Mouse (Mus musculus) embryonic facial prominence, embryonic 12.5 days (tissue): Measurements from ENCODE around the gene Dysf. TPM values are rescaled to one million over a fixed set of nuclear protein-coding genes. Genes with fewer than 3 reads are reported as not detected.
"Not testable (repeated sequence)": the region's sequence is repeated elsewhere in the genome, so short reads cannot be mapped to it uniquely, and the experiment has no call there.

Experiments used
- ATAC-seq: fragments of 200-750 bp; cut with Nextera tagmentation; 2 replicates; pipeline ENCODE4 v1.8.0; 2017; ENCODE audit not compliant: insufficient number of reproducible peaks, insufficient read depth, low FRiP score, low TSS enrichment
- H3K27ac ChIP-seq: fragments of 300-500 bp; sonication (generic); 2 replicates; pipeline ENCODE4 v1.5.1; 2016; ENCODE audit warnings: mild to moderate bottlenecking
- H3K27me3 ChIP-seq: fragments of 300-500 bp; sonication (generic); 2 replicates; pipeline ENCODE4 v1.6.1; 2016; ENCODE audit warnings: mild to moderate bottlenecking, moderate library complexity
- H3K36me3 ChIP-seq: fragments of 300-500 bp; sonication (generic); 2 replicates; pipeline ENCODE4 v1.6.1; 2016; ENCODE audit warnings: mild to moderate bottlenecking
- H3K4me1 ChIP-seq: fragments of 300-500 bp; sonication (generic); 2 replicates; pipeline ENCODE4 v1.6.1; 2016
- H3K4me2 ChIP-seq: fragments of 300-500 bp; sonication (generic); replicated peaks from 2 replicates; pipeline ENCODE4 v1.6.1; 2016; ENCODE audit warnings: mild to moderate bottlenecking, moderate library complexity
- H3K4me3 ChIP-seq: fragments of 300-500 bp; sonication (generic); 2 replicates; pipeline ENCODE4 v1.5.1; 2016; ENCODE audit warnings: mild to moderate bottlenecking
- H3K9ac ChIP-seq: fragments of 300-500 bp; sonication (generic); 2 replicates; pipeline ENCODE4 v1.6.1; 2016; ENCODE audit warnings: mild to moderate bottlenecking, moderate library complexity
- H3K9me3 ChIP-seq: fragments of 300-500 bp; sonication (generic); 2 replicates; pipeline ENCODE4 v1.6.1; 2016; ENCODE audit warnings: mild to moderate bottlenecking, moderate library complexity
- WGBS: fragments of 180-500 bp; shearing (Covaris S2); methylation state at CpG from one replicate; pipeline ENCODE4 v1.1.7; 2016; 5-methylcytosine and 5-hydroxymethylcytosine counted together
- polyA plus RNA-seq: library from polyadenylated mRNA; unstranded; fragments of >200 nt; fragmentation: Nextera tagmentation; extraction: Ambion mirVana; gene quantifications from 2 replicates; pipeline ENCODE4 v1.2.1, GENCODE M21; 2016

The Dysf gene
- polyA plus RNA-seq, 1 experiment from 2014 or later: 8.7 TPM

DNA sequence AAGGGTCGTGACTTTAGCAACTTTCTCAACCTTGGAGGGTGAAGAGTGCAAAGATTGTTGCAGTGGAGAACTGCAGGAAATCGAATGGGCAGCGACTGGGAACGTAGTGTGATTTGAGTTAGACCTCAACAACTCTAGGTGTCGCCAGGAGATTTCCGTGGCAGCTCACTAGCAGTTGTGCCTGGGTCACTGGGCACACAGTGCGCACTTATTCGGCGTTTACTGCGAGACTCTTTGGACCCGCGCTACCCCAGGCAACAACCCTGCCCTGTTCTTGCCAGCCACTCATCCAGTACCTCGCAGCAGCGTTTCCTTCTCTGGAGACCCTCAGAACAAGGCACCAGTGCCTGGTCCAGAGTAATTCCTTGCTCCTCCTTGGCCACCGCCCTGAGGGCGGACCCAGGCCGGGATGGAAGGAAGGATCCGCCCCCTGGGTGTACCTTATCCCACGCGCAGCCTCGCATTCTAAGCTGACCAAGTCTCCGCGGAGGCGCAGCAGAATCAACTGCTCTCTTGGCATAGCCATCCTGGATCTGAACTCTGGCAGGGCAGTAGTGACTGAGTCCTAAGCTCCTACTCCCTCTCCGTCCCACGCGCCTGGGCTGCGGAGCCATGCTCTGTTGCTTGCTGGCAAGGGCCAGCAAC lies 10.6 kb downstream of the Dysf start:
- Histone ChIP-seq H3K4me2 (peak overlapping the region; percentile 76), H3K9ac (peak overlapping the region; percentile 47), H3K9me3 (no peaks in the 10 kb centered on the region), H3K36me3 (no peaks in the 10 kb centered on the region), H3K4me3 (peak overlapping the region; percentile 38), H3K4me1 (peaks cover 11% of the 10 kb centered on the region; the same call in 1 of the 2 replicates), H3K27me3 (peaks cover 17% of the 10 kb centered on the region), H3K27ac (0 out of 2 replicates have a peak overlapping the region, but pooled peaks have one; percentile 17)
- ATAC-seq: peak; percentile 66; the same call in 1 of the 2 replicates
- 4% methylated on average over 28 of the region's 28 CpGs for WGBS

DNA sequence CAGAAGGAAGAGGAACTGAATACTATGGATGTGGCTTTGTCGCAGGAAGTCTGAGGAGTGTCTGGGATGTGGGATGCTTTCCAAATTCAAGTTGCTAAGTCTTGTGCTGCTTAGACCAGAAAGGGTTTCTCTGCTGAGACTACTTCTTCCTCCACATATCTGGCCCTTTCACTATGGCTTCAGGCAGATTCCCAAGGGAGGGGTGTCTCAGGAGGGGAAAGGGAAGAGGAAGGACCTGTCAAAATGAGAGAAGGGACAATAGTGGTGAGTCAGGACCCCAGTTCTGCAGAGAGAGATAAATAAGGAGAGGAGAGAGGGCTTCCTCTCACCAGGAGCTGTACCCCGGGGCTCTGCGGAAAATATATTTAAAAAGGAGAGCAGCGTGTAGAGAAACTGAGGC lies 11.6 kb downstream of the Dysf start:
- Histone ChIP-seq H3K9me3 (no peaks in the 10 kb centered on the region), H3K9ac (no peak overlapping the region), H3K4me1 (peaks cover 11% of the 10 kb centered on the region; the same call in 1 of the 2 replicates), H3K27ac (no peak overlapping the region), H3K4me2 (peak overlapping the region; percentile 76; the same call in 1 of the 2 replicates), H3K36me3 (no peaks in the 10 kb centered on the region), H3K27me3 (peaks cover 17% of the 10 kb centered on the region), H3K4me3 (no peak overlapping the region)
- ATAC-seq: no peak
- WGBS: 73% methylated on average over 4 of the region's 4 CpGs

- Histone ChIP-seq H3K36me3 (no peaks in the 10 kb centered on the region), H3K9me3 (no peaks in the 10 kb centered on the region), H3K27me3 (peaks cover 17% of the 10 kb centered on the region), H3K4me2 (no peak overlapping the region), H3K9ac (no peak overlapping the region), H3K4me1 (peaks cover 11% of the 10 kb centered on the region; the same call in 1 of the 2 replicates), H3K4me3 (no peak overlapping the region), H3K27ac (no peak overlapping the region)
- ATAC-seq: no peak
- 72% methylated on average over 3 of the region's 3 CpGs for WGBS
Observed at GRCm38 (mm10) chr6:84021990-84022389, 13.6 kb downstream of the Dysf start.

- Histone ChIP-seq H3K4me1 (no peaks in the 10 kb centered on the region), H3K9ac (no peak overlapping the region), H3K27me3 (peaks cover 3% of the 10 kb centered on the region; the same call in 1 of the 2 replicates), H3K4me2 (no peak overlapping the region), H3K27ac (no peak overlapping the region), H3K4me3 (no peak overlapping the region), H3K9me3 (no peaks in the 10 kb centered on the region), H3K36me3 (no peaks in the 10 kb centered on the region)
- 76% methylated on average over 3 of the region's 3 CpGs for WGBS
- ATAC-seq: no peak
Observed at GRCm38 (mm10) chr6:84025636-84026035, 17.2 kb downstream of the Dysf start.

DNA sequence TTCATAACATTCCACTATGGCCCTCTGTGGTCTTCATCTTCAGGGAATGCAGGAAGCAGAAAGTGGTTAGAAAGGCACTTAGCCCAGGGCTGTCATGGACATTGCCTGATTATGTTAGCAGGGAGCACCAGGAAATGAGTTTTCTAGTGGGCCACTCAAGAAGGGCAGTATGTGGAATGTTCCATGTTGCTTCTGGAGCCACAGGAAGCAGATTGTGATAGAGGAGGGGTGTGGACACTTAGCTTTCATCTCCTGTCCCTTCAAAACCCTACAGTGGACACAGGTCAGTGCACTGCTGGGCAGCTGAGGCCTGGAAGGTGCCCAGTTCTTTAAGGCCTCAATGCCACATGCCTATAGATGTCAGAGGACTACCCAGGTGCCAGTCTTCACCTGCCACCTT lies 20.4 kb downstream of the Dysf start:
- Histone ChIP-seq H3K4me2 (no peak overlapping the region), H3K9me3 (no peaks in the 10 kb centered on the region), H3K4me1 (no peaks in the 10 kb centered on the region), H3K27ac (no peak overlapping the region), H3K27me3 (no peaks in the 10 kb centered on the region), H3K36me3 (no peaks in the 10 kb centered on the region), H3K9ac (no peak overlapping the region), H3K4me3 (no peak overlapping the region)
- no peak for ATAC-seq

GRCm38 (mm10) chr6:84029775-84030174 lies 21.4 kb downstream of the Dysf start:
- ATAC-seq: no peak
- WGBS: 88% methylated on average over 7 of the region's 7 CpGs
- Histone ChIP-seq H3K4me2 (no peak overlapping the region), H3K27ac (no peak overlapping the region), H3K4me3 (no peak overlapping the region), H3K9ac (no peak overlapping the region), H3K9me3 (no peaks in the 10 kb centered on the region), H3K27me3 (no peaks in the 10 kb centered on the region), H3K4me1 (no peaks in the 10 kb centered on the region), H3K36me3 (no peaks in the 10 kb centered on the region)

DNA sequence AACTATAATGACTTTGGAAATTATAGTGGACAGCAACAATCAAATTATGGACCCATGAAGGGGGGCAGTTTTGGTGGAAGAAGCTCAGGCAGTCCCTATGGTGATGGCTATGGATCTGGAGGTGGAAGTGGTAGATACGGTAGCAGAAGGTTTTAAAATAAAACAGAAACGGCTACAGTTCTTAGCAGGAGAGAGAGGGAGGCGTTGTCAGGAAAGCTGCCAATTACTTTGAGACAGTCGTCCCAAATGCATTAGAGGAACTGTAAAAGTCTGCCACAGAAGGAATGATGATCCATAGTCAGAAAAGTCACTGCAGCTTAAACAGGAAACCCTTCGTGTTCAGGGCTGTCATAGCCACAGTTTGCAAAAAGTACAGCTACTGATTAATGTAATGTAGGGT lies 24.1 kb downstream of the Dysf start:
- not testable (repeated sequence) for ATAC-seq, H3K36me3 ChIP-seq, H3K27me3 ChIP-seq, H3K4me3 ChIP-seq, H3K27ac ChIP-seq, H3K4me2 ChIP-seq, H3K4me1 ChIP-seq, H3K9ac ChIP-seq, H3K9me3 ChIP-seq
- 69% methylated on average over 5 of the region's 5 CpGs for WGBS

DNA sequence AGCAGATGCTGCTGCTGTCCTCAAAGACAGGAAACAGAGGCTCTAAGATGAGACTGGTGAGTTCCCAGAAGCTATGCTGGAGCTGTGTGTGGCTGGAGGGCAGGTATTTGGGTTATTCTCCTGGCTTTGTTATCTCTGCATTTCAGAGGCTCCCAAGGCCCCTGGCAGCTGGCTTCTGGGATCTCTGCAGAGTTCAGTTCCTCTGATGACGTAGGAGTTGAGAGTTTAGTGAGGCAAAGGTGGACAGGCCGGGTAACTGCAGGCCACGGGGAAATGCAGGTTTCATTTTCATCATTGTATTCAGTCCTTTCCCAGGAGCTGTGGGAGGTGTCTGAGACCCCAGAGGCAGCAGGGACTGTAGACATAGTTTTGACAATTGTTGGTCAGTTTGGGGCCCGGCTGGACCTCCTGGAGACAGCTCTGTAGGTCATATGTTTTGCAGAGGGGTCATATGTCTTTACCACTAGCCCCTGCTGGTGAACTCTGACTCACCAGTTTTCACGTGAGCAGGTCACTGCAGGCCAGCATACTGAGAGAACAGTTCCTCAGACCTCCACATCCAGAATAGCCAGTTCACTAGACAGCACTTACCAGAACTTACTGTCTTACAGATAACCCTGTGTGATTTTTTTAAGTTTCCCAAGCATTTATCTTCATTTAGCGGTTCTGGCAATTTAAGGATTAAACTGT lies 35.0 kb downstream of the Dysf start:
- H3K27me3 ChIP-seq: no peaks in the 10 kb centered on the region
- H3K4me1 ChIP-seq: no peaks in the 10 kb centered on the region
- no peak overlapping the region for H3K27ac ChIP-seq
- no peak overlapping the region for H3K9ac ChIP-seq
- WGBS: 58% methylated on average over 6 of the region's 6 CpGs
- no peak for ATAC-seq
- no peak overlapping the region for H3K4me2 ChIP-seq
- H3K36me3 ChIP-seq: no peaks in the 10 kb centered on the region
- H3K9me3 ChIP-seq: no peaks in the 10 kb centered on the region
- no peak overlapping the region for H3K4me3 ChIP-seq

GRCm38 (mm10) chr6:84044679-84045078 lies 36.3 kb downstream of the Dysf start:
- no peak for ATAC-seq
- Histone ChIP-seq H3K9ac (no peak overlapping the region), H3K4me3 (no peak overlapping the region), H3K36me3 (no peaks in the 10 kb centered on the region), H3K27me3 (no peaks in the 10 kb centered on the region), H3K4me2 (no peak overlapping the region), H3K27ac (no peak overlapping the region), H3K4me1 (no peaks in the 10 kb centered on the region), H3K9me3 (no peaks in the 10 kb centered on the region)
- WGBS: 69% methylated on average over 3 of the region's 3 CpGs

GRCm38 (mm10) chr6:84048856-84049255 lies 40.5 kb downstream of the Dysf start:
- ATAC-seq: no peak
- Histone ChIP-seq H3K4me2 (no peak overlapping the region), H3K27ac (no peak overlapping the region), H3K4me1 (no peaks in the 10 kb centered on the region), H3K27me3 (no peaks in the 10 kb centered on the region), H3K36me3 (no peaks in the 10 kb centered on the region), H3K9ac (no peak overlapping the region), H3K4me3 (no peak overlapping the region), H3K9me3 (no peaks in the 10 kb centered on the region)
- WGBS: 40% methylated on average over 2 of the region's 2 CpGs

GRCm38 (mm10) chr6:84050238-84050637 lies 41.8 kb downstream of the Dysf start:
- ATAC-seq: no peak

DNA sequence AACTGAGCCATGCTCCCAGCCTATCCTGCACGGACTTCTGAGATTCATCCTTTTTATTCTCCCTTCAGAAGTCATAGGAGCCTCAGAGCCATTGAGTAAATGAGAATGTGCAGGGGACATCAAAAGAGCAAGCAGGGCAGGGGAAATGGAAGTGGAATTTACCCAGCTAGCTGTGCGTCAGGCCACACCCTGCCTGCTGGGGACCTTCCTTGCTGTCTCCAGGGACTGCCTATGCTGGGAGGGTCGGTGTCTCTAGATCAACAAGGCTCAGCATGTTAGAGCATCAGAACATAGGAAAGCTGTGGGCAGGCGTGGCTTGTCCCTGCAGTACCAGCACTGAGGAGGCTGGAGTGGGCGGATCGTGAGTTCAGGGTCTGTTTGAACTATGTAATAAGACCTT lies 42.6 kb downstream of the Dysf start:
- Histone ChIP-seq H3K9me3 (no peaks in the 10 kb centered on the region), H3K9ac (no peak overlapping the region), H3K4me2 (no peak overlapping the region), H3K36me3 (no peaks in the 10 kb centered on the region), H3K4me1 (no peaks in the 10 kb centered on the region), H3K4me3 (no peak overlapping the region), H3K27me3 (no peaks in the 10 kb centered on the region), H3K27ac (no peak overlapping the region)
- 63% methylated on average over 6 of the region's 6 CpGs for WGBS
- no peak for ATAC-seq

More at GRCm38 (mm10) chr6:84050238-84050637, 41.8 kb downstream of the Dysf start:
- H3K4me2 ChIP-seq: no peak overlapping the region
- no peaks in the 10 kb centered on the region for H3K36me3 ChIP-seq
- H3K4me1 ChIP-seq: no peaks in the 10 kb centered on the region
- H3K9ac ChIP-seq: no peak overlapping the region
- no peak overlapping the region for H3K27ac ChIP-seq
- no peaks in the 10 kb centered on the region for H3K27me3 ChIP-seq
- no peak overlapping the region for H3K4me3 ChIP-seq
- H3K9me3 ChIP-seq: no peaks in the 10 kb centered on the region
- 86% methylated on average over 4 of the region's 4 CpGs for WGBS
